Mouse (Mus musculus) ovary, postnatal 36 days (tissue): Measurements from ENCODE around the gene Inava.

Experiments used
- DNase-seq: peaks from one replicate; pipeline ENCODE4 v3.0.0; 2022; ENCODE audit warnings: low spot score, mixed read lengths

Inava gene

DNA sequence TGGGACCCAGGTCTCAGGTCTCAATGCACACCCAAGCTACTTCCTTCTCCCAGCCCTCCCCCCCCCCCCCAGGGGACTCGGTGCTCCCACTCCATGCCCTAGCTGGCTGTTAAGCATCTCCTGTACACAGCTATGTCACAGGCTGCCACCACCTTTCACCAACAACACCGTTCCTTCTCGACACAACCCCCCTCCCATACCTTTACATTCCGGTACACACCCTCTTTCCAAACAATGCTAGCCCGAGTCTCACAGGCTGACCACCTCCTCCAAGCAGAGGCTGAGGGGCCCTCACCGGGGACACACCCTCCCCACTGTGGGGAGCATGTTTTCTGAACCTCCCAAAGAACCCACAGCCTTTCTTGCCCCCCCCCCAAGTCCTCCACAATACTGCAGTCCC lies 2.5 kb downstream of the Inava start:
- DNase-seq, result no peak

DNA sequence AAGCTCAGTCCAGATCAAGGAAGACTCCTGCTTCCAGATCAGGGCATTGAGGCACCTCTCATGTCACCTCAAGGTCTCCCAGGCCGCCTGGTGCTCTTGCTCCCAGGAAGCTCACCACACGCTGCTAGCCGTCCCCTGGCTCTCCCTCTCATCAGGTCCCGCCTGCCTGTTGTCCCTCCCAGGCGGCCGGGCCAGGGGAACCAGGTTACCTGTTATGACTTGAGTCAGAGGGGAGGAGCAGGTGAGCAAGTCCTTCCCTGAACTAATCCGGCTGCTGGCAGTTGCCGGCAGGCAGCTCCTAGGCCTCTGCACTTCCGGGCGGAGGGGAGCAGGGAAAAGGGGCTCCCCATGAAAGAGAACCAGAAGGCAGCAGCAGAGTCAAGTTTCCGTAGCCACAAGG lies 3.9 kb downstream of the Inava start:
- DNase-seq, result peak; percentile 33

DNA sequence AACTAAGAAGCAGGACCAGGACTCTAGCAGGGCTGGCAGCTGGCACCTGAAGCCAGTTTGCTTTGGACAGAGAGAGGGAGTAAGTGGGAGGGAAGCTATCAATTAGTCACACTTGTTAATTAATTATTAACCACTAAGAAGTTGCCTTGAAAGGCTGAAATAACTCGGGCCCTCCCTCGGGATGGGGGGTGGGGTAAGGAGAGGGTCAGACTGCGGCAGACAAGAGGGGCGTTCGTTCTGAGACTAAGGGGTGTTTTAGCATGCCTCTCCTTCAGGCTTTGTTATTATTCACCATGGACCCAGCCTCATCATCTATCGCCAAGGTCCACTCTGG lies 5.1 kb downstream of the Inava start:
- DNase-seq, result no peak

DNA sequence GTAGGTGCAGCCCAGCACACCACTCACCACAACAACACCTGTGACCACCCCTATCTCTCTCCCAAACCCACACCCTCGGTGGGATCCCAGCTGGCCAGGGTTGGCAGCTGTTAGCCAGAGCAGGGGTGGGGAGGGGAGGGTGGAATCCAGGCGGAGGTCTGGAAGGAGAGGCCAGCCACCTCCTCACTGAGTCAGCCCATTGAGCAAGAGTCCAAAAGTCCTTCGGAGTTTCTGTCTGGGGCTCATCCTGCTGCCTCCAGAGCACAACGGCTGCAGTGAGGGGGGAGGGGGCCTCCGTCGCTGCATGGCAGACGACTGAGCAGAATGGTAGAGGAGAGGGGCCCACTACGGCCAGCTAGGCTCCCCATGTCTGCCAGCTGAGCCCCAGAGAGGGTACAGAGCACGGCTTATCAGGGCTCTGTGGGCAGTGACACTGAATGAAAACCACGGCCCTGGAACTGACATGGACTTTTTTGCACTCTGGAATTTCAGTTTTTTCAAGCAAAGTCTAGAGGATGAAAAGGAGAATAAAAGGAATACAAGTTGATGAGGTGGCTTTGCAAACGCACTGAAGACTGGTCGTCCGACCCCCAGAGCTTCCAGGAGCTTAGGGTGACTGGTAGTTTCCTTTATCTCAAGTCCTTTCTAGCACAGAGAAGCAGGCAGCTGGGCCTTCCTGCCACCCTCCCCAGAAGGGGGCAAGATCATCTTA lies 5.6 kb downstream of the Inava start:
- no peak for DNase-seq

DNA sequence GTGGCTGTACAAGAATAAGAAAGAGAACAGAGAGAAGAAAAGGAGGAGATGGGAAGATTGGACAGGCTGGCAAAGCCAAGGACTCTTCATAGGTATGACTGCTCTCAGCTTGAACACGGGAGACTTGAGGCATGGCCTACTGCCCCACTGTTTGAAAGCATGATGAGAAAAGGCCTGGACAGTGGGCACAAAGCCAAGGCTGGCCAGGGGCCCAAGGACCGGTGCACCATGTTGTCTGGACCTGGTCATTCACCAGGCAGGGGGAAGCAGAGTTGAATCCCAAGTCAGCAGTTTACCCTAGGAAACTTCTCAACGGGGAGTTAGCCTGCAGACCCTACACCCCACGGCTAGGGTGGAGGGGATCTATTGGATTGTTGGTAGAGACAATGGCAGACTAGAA lies 6.2 kb downstream of the Inava start:
- peak; percentile 38 for DNase-seq

DNA sequence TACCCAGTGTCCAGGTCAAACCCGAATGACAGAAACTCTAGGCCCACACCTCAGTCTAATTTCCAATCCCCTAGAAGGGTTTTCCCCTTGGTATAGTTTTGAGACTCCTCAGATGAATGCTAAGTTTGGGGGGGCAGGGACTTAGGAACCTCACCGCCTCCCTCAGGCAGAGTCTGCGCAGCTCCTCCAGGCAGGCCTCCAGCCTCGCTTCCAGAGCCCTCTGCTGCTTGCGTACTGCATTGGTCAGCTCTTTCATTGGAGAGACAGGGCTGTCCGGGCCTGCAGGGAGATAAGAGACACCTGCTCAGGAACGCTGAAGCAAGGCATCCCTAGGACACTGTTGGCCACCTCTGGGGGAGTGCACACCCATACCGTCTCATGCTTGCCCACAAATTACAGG lies 7.4 kb downstream of the Inava start:
- no peak for DNase-seq

DNA sequence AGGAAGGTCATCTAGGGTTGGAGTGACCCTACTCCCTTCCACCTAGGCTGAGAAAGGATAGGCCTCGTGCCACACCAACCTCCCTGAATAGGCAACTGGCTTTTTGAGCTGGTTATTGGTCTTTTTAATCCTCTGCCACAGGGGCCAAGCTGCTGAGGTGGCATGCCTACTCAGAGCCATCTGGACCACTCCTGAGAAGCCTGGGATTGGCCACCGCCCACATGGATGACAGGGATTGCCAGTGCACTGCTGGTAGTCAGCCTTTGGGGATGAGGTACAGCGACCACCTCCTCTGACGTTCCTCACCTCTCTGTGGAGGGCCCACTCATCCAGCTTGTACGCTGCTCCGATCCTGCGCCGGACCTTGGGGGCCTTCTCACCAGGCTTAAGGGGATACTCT lies 8.2 kb downstream of the Inava start:
- no peak for DNase-seq

DNA sequence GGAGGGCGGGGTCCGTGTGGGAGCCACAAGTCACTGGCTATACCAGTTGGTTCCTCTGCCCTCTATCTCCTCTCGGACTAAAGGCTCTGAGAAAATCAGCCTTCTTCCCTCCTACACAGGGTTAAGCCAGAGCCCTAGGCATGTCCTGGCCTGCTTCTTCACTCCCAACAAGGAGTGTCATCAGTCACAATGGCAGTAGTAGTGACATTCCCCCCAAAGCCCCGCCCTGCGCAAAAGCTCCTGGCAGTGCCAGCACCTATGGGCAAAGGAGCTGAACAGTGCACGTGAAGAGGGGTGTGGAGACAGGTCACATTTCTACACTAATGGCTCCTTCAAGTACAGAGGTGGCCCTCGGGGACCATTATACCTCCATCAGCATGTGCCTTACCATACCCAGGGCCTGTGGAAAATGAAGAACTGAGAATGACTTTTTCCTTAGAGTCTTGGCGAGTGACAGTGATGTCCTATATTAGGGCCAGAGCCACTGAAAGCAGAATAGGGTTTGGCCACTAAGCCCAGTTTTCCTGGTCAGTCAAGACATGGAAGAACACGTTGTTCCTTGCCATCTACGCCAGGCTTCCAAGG lies 10.2 kb downstream of the Inava start:
- DNase-seq, result no peak

DNA sequence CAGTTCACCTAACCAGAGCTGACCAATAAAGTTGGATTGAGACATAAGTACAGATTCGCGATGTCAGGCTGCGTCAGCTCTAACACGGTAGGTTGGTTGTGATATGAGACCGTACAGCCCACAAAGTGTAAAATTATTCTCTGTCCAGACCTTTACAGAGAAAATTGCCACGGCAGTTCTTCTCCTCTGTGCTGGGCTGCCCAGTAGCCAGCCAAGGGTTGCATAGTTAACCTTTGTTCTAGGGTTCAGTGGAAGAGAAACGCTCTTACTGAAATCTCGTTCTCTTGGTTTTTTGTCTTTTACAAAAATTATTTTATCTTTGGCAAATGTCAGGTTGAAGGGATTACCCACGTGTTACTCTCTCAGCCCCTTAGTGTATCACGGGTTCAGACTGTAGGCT lies 11.7 kb downstream of the Inava start:
- DNase-seq, result no peak

DNA sequence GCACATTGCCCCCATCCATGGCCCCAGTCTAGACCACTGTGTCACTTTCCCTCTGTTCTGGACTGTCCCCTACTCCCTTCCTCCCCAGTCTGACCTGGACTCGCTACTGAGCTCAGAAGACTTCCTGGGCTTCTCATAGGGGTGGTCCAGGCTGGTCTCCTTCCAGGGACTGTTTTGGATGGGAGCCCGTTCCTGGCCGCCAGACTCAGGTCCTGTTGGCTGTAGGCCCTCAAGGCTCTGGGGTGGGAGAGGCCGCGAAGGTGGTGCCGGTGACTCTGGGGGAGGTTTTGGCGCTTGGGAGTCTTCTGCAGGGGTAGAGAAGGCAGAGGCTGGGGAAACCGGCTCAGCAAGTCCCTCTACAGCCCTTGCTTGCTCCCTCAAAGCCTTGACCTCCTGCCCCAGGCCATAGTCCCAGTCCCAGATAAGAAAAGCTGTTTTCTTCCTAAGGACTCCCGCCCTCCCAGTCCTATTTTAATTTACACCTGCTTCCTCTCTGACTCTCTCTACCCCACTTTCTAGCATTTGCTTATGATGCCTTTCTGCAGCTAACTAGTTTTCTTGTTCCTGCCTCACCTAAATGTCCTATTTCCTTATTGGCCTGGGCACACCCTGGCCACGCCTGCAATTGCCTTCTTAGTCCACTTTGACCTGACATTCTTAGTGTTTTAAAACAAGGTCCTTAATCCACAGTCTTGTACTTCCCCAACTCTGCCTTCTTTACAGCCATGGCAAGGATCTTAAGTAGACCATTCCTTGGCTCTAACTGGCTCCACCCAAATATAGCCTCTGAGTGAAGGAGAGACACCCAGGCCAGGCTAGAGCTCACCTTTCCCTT lies 13.8 kb downstream of the Inava start:
- DNase-seq, result peak; percentile 40

DNA sequence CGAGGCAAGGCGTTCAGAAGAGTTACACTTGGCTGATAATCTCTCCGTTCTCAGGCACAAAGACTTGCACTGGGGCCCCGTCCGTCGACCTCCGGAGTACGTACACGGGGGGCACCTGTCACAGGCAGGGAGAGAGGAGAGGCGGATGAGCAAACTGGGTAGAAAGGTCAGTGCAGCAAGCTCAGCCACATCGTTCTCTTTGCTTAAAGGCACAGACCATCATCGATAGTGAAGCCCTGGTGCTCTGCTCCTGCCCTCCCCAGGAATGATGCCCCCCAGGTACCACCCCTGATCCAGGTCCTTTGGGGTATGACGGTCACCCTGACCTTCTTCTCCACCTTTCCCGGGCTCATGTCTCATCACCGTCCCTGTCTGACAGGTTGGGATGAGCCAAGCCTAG lies 19.8 kb downstream of the Inava start:
- DNase-seq, result no peak

DNA sequence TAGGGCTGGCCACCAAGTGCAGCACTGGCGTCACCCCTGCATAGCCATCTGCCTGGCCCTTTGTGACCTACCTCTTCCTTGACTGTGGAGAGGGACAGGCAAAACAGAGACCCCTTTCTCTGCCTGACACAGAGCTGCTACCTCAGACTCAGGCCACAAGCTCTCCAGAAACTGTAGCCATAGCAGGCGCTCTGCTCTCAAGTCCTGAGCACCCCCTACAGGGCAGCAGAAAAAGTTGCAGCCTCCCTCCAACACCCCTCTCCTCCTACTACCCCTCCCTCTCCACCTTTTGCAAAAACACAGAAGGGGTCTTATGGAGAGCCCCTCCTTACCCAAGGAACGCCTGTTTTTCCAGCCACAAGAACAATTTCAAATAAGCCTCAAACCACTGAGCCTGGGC lies 21.3 kb downstream of the Inava start, which contains the start of gene Mroh3:
Gene Mroh3 (minus strand): TSS at position 26 of the 400 bp plus-strand sequence.
- DNase-seq, result no peak

DNA sequence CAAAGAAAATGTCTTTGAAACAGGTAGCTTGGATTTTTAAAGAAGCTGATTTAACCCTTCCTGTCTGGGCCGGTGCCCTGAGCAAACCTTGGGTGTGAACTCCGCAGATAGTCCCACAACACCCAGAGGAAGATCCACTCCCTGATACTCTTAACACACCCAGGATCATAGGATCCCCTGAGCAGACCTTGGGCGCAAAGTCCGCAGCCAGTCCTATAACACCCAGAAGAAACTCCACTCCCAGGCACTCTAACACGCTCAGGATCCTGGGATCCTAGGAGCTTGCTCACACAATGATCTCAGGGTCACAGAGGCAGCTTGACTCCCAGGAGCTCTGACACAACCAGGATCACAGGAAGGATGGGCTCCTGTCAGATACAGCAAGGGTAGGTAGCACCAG lies 44.0 kb downstream of the Inava start:
- no peak for DNase-seq

DNA sequence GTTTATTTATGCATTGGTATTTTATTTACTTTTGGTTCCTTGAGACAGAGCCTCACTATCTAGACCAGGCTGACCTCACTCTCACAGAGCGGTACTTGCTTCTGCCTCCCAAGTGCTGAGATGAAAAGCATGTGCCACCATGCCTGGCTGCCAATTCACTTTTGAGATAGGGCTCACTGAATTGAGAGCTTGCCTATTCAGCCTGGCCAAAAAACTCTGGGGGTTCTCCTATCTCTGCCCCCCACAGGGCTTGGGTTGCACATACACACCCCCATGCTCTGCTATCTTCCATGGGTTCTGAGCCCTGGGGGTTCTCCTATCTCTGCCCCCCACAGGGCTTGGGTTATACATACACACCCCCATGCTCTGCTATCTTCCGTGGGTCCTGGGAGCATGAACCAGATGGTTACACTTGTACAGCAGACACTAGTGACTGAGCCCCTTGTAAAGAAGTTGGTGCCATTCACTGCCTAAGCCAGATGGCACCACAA lies 54.5 kb downstream of the Inava start:
- DNase-seq, result no peak

DNA sequence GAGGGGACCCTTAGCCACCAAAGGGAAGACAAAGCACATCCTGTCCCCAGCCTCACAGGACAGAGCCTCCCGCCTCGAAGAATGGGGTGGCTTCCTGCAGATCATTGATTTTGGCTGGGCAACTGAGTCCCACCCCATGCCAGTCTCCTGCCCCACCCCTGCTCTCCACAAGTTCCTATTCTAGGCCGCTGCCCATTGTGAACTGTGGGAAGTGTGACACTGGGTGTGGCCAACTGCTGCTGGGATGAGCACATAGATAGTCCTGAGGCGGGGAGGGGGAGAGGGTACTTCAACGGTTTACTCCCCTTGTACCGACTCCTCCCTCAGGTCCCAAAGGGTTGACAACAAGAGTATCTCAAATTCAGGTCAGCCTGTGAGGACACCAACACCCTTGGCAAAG lies 55.3 kb downstream of the Inava start:
- no peak for DNase-seq

DNA sequence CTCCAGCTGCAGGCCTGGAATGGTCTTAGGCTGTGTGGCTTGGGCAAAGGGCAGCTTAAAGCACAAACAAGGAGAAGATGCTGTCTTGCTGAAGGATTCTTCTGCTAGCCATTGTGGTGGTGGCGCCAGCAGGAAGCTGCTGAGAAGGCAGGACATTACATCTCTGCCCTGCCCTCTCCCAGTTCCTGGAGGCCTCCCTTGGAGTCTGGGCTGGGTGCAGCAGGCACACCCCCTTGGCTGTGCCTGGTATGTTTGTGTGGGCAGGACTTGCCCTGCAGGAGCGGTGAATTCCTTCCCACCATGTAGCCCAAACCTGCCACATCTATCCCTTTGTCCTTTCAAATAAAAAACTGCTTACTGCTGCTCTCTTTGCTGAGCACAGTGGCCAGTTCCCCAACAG lies 57.0 kb downstream of the Inava start:
- peak; percentile 26 for DNase-seq

DNA sequence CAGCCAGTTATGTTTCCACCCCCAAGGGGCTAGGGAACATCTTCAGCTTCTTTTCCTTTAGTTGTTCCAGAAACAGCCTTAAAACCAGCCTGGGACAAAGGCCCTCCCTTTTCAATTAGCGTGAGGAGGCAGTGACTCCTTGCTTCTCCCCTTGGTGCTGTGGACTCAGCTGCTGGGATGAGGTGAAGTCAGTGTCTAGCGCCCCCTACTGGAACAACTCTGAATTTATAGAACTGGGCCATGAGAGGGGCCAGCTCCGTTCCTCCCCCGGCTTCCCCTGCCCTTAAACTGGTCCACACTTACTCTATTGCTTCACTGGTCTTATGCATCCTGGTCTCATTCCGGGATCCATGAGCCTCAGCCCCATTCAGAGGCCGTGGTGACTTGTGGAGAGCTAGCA lies 58.9 kb downstream of the Inava start:
- DNase-seq, result no peak

DNA sequence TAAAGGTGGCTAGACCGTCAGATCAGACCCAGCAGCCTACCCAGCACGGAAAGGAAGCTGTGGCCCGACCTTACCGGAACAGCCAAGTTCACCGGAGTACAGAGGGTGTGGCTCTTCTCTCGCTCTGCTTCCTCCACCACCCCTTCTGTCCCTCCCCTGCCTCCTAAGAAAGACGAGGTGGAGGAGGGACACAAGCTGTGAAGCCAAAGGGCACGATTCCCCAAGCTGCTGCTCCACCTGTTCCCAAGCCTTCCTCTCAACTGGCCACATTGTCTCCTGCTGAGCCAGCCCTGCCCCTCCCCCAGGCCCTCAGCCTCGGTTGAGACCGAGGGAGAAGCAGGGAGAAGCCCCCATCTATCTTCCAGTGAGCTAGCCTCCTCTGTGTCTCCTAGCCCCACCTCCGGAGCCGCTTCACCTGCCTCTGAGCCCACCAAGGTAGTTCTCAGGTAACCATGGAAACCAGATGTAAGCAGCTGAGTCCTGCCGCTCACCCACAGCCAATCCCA lies 59.9 kb downstream of the Inava start:
- DNase-seq, result no peak

DNA sequence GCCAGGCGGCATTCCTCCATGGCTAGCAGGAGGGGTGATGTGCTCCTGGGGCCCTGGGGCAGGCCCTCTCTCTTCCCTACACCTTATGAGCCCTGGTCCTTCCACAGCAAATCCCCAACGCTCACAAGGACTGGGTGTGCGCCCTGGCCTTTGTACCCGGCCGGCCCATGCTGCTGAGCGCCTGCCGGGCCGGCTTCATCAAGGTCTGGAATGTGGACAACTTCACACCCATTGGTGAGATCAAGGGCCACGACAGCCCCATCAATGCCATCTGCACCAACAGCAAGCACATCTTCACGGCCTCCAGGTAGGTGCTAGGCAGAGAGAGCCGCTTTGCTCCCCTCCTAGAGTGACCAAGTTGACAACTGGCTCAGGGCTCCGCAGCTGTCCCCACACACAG lies 61.4 kb downstream of the Inava start:
- DNase-seq, result no peak

DNA sequence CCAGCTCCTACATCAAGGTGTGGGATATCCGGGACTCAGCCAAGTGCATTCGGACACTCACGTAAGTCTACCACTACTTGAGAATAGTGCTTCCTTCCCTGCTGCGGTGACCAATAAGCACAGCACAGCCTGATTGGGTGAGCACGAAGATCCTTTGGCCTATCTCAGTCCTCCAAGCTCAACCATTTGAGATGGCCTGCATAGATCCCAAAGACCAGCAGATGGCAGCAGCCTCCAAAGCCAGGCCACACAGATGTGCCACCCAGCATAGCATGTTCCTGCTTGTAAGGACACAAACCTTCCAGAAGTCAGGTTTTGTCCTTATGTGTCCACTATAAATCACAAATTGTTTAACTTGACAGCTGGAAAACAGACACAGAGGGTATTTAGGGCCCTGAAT lies 64.0 kb downstream of the Inava start:
- peak; percentile 69 for DNase-seq

DNA sequence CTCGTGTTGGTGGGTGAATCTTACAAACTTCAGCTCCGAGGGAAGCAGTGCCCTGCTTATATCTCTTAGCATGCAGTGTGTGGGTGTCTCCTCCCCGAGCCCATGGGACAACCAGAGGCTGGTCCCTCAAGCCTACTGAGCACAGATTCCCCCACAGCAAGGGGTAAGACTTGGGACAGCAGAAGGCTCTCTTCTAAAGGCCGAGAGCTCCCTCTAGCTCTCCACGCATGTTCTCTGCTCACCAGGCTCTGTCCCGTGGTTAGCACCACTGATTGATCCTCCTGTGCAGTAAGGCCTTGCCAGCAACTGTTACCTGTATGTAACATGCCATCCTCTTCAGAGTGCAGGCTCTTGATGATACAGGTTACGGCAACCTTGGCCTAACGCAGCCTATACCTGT lies 66.4 kb downstream of the Inava start:
- DNase-seq, result peak; percentile 31

DNA sequence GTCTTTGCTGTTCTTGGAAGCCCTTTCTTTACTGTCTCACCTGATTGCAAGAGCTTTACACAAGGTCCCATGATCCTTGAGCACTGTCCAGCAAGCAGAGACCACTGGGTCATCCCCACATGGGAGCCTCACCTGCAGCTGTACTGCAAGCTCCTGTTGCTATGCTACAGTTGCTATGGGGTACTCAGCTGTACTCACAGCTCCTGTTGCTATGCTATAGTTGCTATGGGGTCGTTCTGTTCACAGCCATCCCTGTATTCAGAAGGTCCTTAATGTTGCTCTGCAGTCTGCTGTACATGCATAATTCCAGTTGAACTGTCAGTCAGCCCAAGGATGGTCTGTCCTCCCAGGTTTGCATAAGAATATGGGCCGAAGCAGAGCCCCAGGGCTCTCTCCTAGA lies 68.6 kb downstream of the Inava start:
- DNase-seq, result no peak
